ENCODE assay signal across 15 mouse cellular contexts in the genomic region with DNA sequence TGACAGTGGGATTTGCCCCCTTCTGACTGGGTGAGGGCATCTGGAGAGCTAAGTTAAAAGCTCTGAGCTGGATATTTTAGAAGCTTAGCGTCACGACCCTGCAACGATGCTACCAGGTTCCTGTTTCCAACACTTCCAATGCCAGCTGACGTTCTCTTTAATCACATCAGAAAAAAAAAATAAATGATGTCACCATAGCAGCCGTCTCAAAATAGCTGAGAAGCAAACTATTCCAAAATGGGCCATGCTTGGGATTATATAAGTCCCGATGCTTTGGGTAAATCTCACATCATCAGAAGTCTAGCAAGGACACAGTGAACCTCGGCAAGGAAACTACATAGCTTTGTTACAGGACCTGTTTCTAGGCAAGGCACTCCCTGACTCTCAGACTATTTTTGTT. TPM values are rescaled to one million over a fixed set of nuclear protein-coding genes. Genes with fewer than 3 reads are reported as not detected.
DNase-seq lines count a peak whose midpoint lies in the region.
"Had no signal": no experiment of that assay in that cellular context is flagged by ENCODE, and none has a peak within 500 bp of the region (broad histone marks: within the 10 kb centered on the region; RNA-seq: fewer than 3 reads in every experiment).

No protein-coding gene starts in this region.

- peak; percentile 62 for DNase-seq in heart, adult 11 months
- DNase-seq in heart, postnatal 10 days: no peak
- DNase-seq in lung, postnatal 25 days (ENCODE audit: low spot score): peak; percentile 1
- DNase-seq in lung, postnatal 4 days: no peak
- DNase-seq in brain, adult 2 months (ENCODE audit: low read depth, low spot score): peak; percentile 88
- DNase-seq in left cerebral cortex, postnatal 25 days (ENCODE audit: low spot score in 2 of 2): peak; percentile 53 to 93
- no peak for DNase-seq in urinary bladder, postnatal 14 days (ENCODE audit: low spot score)
- DNase-seq: adrenal gland, postnatal 36 days; cerebellum, adult 11 months; cerebellum, postnatal 14 days; gastrocnemius, postnatal 14 days; heart, adult 2 months; kidney, postnatal 25 days had no signal

- intact Hi-C loops in heart, postnatal 10 days (cut with DNase I): no loop called here
- intact Hi-C loops in left cerebral cortex, postnatal 25 days (cut with DNase I): loop anchor here (10.0 kb wide), 1 partner anchor 371 kb away; the partner anchor contains the start of gene Arid5b

RNA-seq across cellular contexts. Expression of gene Zfp365, which starts 9.1 kb away (rescaled TPM):
- total RNA-seq in heart, postnatal 10 days (2021): 1 to 10 TPM; 1.2 to 1.3 TPM
- total RNA-seq in left cerebral cortex, postnatal 25 days (2021): 100 to 1,000 TPM; 440 to 454 TPM
- total RNA-seq: liver, adult 2 months; megakaryocyte, adult 5-6 weeks had no signal

Comparison
In these comparisons a context has a peak if more than half of its experiments do, and no peak if none do; other contexts are left out.
1. DNase-seq: peak in heart, adult 11 months (single experiment), lung, postnatal 25 days (single experiment), brain, adult 2 months (single experiment) and left cerebral cortex, postnatal 25 days (2 of 2); none in heart, postnatal 10 days (0 of 2), lung, postnatal 4 days (0 of 2) and urinary bladder, postnatal 14 days (single experiment).
2. RNA of gene Zfp365, which starts 9.1 kb away (total RNA-seq): 440 to 454 TPM in left cerebral cortex, postnatal 25 days; 1.2 to 1.3 TPM in heart, postnatal 10 days; every median in the first group is over 100 times any median in the second.